Mouse (Mus musculus) intestine, embryonic 16.5 days (tissue): ENCODE measurements around the gene 4932414N04Rik. TPM values are rescaled to one million over a fixed set of nuclear protein-coding genes. Genes with fewer than 3 reads are reported as not detected.
"Not testable (repeated sequence)": the region's sequence is repeated elsewhere in the genome, so short reads cannot be mapped to it uniquely, and the experiment has no call there.

Experiments used
- ATAC-seq: fragments of 200-750 bp; cut with Nextera tagmentation; 2 replicates; pipeline ENCODE4 v1.8.0; 2017; ENCODE audit warnings: moderate TSS enrichment, moderate library complexity
- H3K27ac ChIP-seq: fragments of 300-500 bp; sonication (generic); 2 replicates; pipeline ENCODE4 v1.5.1; 2014; ENCODE audit warnings: mild to moderate bottlenecking, low read length
- H3K27me3 ChIP-seq: fragments of 300-500 bp; sonication (generic); replicated peaks from 2 replicates; pipeline ENCODE4 v1.6.1; 2014; ENCODE audit warnings: low read length, control low read depth, mixed read lengths; ENCODE audit not compliant: control insufficient read depth, insufficient read depth
- H3K36me3 ChIP-seq: fragments of 300-500 bp; sonication (generic); 2 replicates; pipeline ENCODE4 v1.6.1; 2014; ENCODE audit warnings: low read length, control low read depth; ENCODE audit not compliant: control insufficient read depth, insufficient read depth
- H3K4me1 ChIP-seq: fragments of 300-500 bp; sonication (generic); 2 replicates; pipeline ENCODE4 v1.6.1; 2014; ENCODE audit warnings: low read length, control low read depth, mixed read lengths; ENCODE audit not compliant: control insufficient read depth, insufficient read depth
- H3K4me2 ChIP-seq: fragments of 300-500 bp; sonication (generic); 2 replicates; pipeline ENCODE4 v1.6.1; 2014; ENCODE audit warnings: low read depth, low read length, control low read depth
- H3K4me3 ChIP-seq: fragments of 300-500 bp; sonication (generic); 2 replicates; pipeline ENCODE4 v1.5.1; 2014; ENCODE audit warnings: mild to moderate bottlenecking, low read length
- H3K9ac ChIP-seq: fragments of 300-500 bp; sonication (generic); 2 replicates; pipeline ENCODE4 v1.6.1; 2014; ENCODE audit warnings: low read depth, low read length
- H3K9me3 ChIP-seq: fragments of 300-500 bp; sonication (generic); 2 replicates; pipeline ENCODE4 v1.6.1; 2016; ENCODE audit warnings: low read length, control low read depth; ENCODE audit not compliant: control insufficient read depth
- WGBS: fragments of 180-500 bp; shearing (Covaris S2); extraction: QIAGEN DNeasy Blood & Tissue Kit; methylation state at CpG from one replicate; pipeline ENCODE4 v1.1.7; 2014; 5-methylcytosine and 5-hydroxymethylcytosine counted together
- polyA plus RNA-seq: library from polyadenylated mRNA; unstranded; fragments of >200 nt; fragmentation: Nextera tagmentation; extraction: Ambion mirVana; gene quantifications from 2 replicates; pipeline ENCODE4 v1.2.1, GENCODE M21; 2015

4932414N04Rik gene
- polyA plus RNA-seq, 1 experiment from 2014 or later: not detected

DNA sequence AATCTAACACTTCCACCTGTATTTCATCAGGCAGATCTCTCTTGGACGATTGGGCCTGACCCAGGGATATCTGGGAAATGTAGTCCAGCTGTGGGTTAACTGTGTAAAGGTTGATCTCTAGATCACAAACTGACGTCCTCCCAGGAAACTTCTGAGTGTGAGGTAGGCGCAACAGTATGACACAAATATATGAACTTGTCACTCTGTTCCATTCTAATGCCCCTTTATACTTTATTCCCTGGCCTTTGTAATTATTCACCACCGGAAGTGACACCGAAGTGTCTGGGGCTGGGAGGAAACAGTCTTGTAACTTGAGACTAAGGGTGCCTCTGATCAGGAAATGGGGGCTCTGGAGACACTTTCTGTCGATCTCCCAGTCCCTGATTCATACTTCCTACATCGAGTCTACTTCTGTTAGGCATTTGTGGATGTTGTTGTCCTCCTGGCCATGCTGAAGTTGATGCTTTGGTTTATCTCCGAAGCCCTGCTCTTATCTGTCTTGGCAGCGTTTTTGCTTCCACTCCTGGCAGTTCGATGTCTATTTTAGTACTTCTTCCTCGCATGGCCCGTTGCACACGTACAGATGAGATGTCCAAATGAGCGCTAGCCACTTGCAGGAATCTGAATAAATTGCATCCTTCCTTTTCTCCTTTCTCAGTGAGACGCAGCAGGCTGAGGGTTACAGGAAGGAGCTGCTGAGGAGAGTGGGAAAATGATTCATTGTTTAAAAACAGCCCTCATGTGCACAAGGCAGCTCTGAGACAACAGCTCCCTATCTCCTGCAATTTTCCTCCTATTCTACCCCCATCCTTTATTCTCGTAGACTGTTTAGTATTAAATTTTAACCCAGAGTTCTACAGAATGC is 126.2 kb downstream of the 4932414N04Rik start:
- ATAC-seq: no peak
- H3K27ac ChIP-seq: 0 out of 2 replicates have a peak overlapping the region, but pooled peaks have one; percentile 2
- H3K27me3 ChIP-seq: no peaks in the 10 kb centered on the region
- peak overlapping the region; percentile 48 for H3K4me2 ChIP-seq
- H3K4me1 ChIP-seq: peaks cover 9% of the 10 kb centered on the region; the same call in 1 of the 2 replicates
- 38% methylated on average over 16 of the region's 16 CpGs for WGBS
- peak overlapping the region; percentile 14; the same call in 1 of the 2 replicates for H3K4me3 ChIP-seq
- H3K9me3 ChIP-seq: no peaks in the 10 kb centered on the region
- no peaks in the 10 kb centered on the region for H3K36me3 ChIP-seq
- H3K9ac ChIP-seq: peak overlapping the region; percentile 30

DNA sequence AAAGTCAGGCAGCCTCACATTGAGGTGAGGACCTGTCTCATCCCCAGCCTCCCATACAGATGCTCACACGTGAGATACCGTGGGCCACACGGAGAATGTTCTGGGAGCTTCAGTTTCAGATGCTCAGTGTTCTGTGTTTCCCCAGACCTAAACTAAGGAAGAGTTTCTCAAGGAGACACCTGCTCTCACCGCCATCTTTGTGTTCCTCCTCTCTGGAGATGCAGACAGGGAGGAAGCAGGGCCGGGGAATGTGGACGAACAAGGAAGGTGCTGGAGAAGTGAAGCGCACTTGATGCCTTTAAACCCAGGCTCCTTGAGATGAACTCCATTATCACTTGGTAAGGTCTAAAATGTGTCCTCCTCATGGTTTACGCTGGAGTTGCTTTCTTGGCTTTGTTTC is 127.4 kb downstream of the 4932414N04Rik start:
- not testable (repeated sequence) for H3K27ac ChIP-seq, ATAC-seq, H3K9me3 ChIP-seq, H3K36me3 ChIP-seq, H3K27me3 ChIP-seq, H3K4me3 ChIP-seq, H3K4me1 ChIP-seq, H3K4me2 ChIP-seq, H3K9ac ChIP-seq
- WGBS: 88% methylated on average over 8 of the region's 8 CpGs

DNA sequence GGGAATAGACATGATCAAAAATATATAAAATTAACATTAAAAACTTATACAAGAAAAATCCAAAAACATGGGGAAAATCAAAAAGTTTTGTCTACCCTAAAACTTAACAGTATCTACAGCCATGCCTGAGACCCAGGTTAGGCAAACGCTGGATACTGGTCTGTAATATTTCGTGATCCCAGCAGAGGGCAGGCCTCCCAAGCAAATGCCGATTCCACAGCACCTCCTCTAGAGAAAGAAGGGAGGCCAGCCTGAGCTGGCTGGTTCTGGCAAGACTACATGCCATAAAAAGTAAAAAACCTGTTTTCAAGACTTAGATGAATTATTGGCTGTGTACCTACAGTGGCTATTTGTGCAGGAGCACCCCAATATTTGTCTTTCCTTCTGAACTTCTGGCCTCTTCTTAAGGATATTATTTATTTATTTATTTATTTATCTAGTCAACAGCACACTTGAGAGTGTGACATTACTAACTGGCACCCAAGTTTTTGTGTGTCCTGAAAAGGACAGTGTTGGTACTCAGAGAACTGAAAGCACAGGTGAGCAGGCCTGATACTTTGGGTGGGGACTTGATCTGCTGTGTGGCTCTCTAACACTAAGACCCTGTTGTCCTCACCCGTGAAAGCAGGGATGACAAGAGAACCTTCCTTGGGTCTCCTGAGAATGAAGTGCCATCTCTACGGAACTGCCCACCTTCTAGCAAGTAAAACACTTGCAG is 128.6 kb downstream of the 4932414N04Rik start:
- peak; percentile 79 for ATAC-seq
- no peaks in the 10 kb centered on the region for H3K27me3 ChIP-seq
- no peak overlapping the region for H3K9ac ChIP-seq
- H3K27ac ChIP-seq: no peak overlapping the region
- H3K4me2 ChIP-seq: no peak overlapping the region
- peaks cover 9% of the 10 kb centered on the region; the same call in 1 of the 2 replicates for H3K4me1 ChIP-seq
- no peaks in the 10 kb centered on the region for H3K9me3 ChIP-seq
- no peak overlapping the region for H3K4me3 ChIP-seq
- 30% methylated on average over 5 of the region's 5 CpGs for WGBS
- H3K36me3 ChIP-seq: no peaks in the 10 kb centered on the region

DNA sequence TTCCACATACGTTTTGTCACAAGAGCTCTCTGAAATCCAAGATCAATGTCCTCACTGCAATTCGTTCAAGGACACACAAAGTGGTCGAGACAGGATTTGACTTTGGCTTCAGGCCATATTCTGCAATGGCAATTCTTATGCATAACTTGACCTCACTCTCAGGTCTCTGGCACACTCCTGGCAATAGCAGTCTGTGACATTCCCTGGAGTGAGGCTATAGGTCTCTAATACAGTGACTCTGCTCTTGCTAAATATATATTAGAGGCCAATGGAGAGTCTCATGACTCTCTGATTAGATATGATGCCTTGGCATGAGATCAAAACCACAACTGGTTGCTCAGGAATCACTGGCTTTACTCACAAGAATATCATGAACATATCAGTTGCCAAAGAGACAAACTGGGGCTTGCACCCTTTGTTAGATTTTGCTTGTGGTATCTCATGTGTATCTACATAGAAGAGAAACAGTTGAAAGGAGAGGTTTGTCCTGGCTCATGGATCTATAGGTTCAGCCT is 130.9 kb downstream of the 4932414N04Rik start:
- Histone ChIP-seq H3K9ac (no peak overlapping the region), H3K36me3 (no peaks in the 10 kb centered on the region), H3K4me3 (no peak overlapping the region), H3K27ac (no peak overlapping the region; the same call in 1 of the 2 replicates), H3K9me3 (no peaks in the 10 kb centered on the region), H3K4me2 (no peak overlapping the region), H3K27me3 (no peaks in the 10 kb centered on the region), H3K4me1 (peaks cover 9% of the 10 kb centered on the region; the same call in 1 of the 2 replicates)
- 47% methylated on average over 3 of the region's 3 CpGs for WGBS
- peak; percentile 88 for ATAC-seq

DNA sequence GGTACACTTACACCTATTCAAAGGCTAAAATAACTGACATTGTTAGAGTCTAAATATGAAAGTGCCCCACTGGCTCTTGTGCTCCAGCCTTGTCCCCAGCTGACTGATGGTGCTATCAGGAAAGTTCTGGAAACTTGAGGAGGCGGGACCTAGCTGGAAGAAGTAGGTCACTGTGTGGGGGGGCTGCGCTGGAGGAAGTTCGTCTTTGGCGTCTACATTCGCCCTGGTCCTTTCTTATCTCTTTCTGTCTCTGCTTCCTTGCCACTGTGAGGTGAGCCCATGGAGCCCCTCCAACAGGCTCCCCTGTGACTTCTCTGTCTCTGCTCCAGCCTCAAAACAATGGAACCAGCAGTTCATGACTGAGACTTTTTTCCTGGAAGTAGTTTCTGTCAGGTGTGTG is 136.0 kb downstream of the 4932414N04Rik start:
- H3K27me3 ChIP-seq: no peaks in the 10 kb centered on the region
- 83% methylated on average over 5 of the region's 5 CpGs for WGBS
- H3K9me3 ChIP-seq: no peaks in the 10 kb centered on the region
- no peak overlapping the region for H3K9ac ChIP-seq
- ATAC-seq: no peak
- no peak overlapping the region for H3K4me2 ChIP-seq
- no peak overlapping the region for H3K4me3 ChIP-seq
- no peaks in the 10 kb centered on the region for H3K36me3 ChIP-seq
- no peak overlapping the region for H3K27ac ChIP-seq
- H3K4me1 ChIP-seq: no peaks in the 10 kb centered on the region

DNA sequence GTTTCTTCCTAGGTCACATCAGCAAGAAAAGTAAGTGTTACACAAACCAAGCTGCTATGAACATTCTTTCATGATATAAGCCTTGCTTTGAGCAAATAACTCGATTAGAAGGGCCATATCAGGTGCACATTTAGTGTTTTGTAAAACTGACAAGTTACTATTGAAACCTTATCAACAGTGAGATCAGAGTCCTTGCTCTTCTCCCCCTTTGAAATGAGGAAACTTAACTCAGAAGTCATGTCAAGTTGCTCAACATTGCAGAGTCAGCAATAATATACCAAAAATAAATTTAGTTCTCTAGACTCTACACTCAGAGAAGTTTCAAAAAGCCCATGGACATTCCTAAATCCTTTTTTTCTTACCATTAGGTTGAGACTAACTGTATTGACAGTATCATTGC is 137.2 kb downstream of the 4932414N04Rik start:
- 64% methylated on average over 1 of the region's 1 CpGs for WGBS
- Histone ChIP-seq H3K27me3 (no peaks in the 10 kb centered on the region), H3K4me1 (no peaks in the 10 kb centered on the region), H3K27ac (no peak overlapping the region), H3K36me3 (no peaks in the 10 kb centered on the region), H3K9ac (no peak overlapping the region), H3K4me2 (no peak overlapping the region), H3K9me3 (no peaks in the 10 kb centered on the region), H3K4me3 (no peak overlapping the region)
- no peak for ATAC-seq

DNA sequence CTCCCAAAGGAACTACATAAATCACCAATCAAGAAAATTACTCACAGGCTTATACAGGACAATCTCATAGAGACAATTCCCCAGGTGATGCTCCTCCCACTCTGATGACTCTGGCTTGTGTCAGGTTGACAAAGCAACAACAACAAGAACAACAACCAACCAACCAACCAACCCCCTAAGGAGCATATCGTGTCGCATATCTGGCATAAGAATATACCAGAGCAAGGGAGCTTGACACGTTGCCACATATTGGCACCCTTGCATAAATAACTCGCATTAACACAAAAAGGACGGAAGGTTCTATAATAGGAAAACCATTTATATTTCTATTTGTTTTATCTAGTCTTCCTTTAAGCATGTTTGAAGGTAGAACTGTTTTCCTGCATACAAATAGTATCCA is 137.9 kb downstream of the 4932414N04Rik start:
- Histone ChIP-seq H3K4me3 (no peak overlapping the region), H3K9ac (no peak overlapping the region), H3K4me1 (no peaks in the 10 kb centered on the region), H3K27ac (no peak overlapping the region), H3K9me3 (no peaks in the 10 kb centered on the region), H3K36me3 (no peaks in the 10 kb centered on the region), H3K4me2 (no peak overlapping the region), H3K27me3 (no peaks in the 10 kb centered on the region)
- 90% methylated on average over 5 of the region's 5 CpGs for WGBS
- ATAC-seq: no peak

DNA sequence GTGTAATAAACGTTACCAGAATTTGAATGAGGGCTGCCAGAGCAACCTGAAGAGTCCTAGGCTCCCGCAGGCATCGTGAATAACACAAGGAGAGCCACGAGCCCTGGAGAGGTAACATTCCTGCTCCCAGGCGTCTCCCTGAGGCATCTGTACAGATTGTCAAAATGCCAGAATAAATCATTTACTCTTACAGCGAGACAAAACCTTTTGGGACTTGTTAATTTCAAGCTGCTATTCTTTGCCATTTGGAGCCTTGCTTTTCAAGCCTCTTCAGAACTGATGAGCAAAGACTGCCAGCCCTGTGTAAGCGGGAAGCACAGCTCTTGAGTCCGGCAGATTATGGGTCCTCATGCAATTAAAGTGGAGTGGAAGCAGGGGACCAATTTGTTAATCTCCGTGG is 138.3 kb downstream of the 4932414N04Rik start:
- Histone ChIP-seq H3K4me1 (no peaks in the 10 kb centered on the region), H3K9me3 (no peaks in the 10 kb centered on the region), H3K27ac (no peak overlapping the region), H3K4me3 (no peak overlapping the region), H3K4me2 (no peak overlapping the region), H3K27me3 (no peaks in the 10 kb centered on the region), H3K9ac (no peak overlapping the region), H3K36me3 (no peaks in the 10 kb centered on the region)
- 53% methylated on average over 9 of the region's 9 CpGs for WGBS
- ATAC-seq: no peak

DNA sequence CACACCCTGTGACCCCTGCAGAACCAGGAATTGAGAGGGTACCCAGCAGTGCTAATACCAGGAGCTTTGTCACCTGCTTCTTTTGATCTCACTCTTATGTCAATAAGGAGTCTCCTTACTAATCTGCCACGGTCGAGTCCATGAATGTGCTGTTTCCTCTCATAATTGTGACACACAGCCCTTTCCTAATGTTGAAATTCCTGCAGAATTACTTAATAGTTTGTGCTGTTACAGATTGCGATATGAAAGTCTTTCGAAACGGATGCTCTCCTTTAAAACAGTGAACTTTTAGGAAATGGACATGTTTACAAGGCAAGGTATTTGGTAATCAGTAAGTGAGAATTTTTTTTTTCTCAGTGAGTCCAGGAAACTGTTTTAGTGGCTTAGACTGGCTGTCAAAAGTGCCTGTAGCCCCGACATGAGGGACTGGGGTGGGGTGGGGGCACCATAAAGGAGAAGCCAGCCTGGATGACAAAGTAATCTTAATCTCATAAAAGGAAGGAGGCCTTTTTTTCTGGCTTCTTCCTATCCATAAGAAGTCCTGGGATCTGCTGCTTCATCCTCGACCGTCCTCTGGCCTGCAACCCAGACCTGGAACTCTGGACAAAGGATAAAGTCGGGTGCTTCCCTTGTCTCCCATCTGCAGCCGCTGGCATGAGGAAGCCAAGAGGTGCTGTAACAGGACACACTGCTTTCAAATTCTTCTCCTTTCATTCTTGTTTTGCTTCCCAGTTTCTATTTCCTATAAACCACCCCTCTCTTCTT is 139.9 kb downstream of the 4932414N04Rik start:
- Histone ChIP-seq H3K9me3 (no peaks in the 10 kb centered on the region), H3K4me3 (no peak overlapping the region), H3K9ac (no peak overlapping the region), H3K4me2 (no peak overlapping the region), H3K4me1 (0 out of 2 replicates have a peak, but pooled peaks cover 2% of the 10 kb centered on the region), H3K27me3 (no peaks in the 10 kb centered on the region), H3K27ac (no peak overlapping the region), H3K36me3 (no peaks in the 10 kb centered on the region)
- WGBS: 59% methylated on average over 10 of the region's 10 CpGs
- ATAC-seq: peak; percentile 31; the same call in 1 of the 2 replicates
